Mouse (Mus musculus): ENCODE data around the gene Ppfia3.

Gene Ppfia3

DNA sequence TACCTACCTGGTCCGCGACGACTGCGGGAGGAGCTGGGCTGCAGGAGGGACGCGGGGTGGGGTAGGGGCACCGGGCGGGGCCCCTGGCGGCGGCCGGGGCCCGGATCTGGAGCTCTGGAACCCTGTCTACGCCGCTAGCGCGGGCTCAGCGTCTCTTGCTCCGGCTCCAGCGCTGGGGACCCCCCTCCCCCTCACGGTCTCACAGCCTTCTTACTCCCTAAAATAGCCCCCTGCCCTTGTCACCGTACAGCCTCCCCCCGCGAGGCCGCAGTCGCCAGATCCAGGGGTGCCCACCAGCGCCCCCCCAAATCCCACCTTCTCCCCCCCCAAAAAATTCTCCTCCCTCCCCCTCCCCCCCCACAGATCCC is at the start of gene Ppfia3:
Ppfia3 (minus strand) TSS at position 368 of the 368 bp plus-strand sequence.
- Histone ChIP-seq H3K4me1 (replicated peaks; ENCODE audit: low read depth, low read length) (peaks cover 61% of the 10 kb centered on the region), H3K9me3 (ENCODE audit: low read length) (no peaks in the 10 kb centered on the region), H3K27me3 (ENCODE audit: insufficient read depth, low read length) (peaks cover 47% of the 10 kb centered on the region), H3K4me3 (replicated peaks; ENCODE audit: low read length) (peak within 1 kb of the TSS; percentile 85), H3K36me3 (ENCODE audit: insufficient read depth, low read length) (peaks cover 7% of the 10 kb centered on the region; the same call in 1 of the 2 replicates)
- no peak for TF ChIP-seq POU5F1 (IDR thresholded peaks at IDR 0.05; ENCODE audit: borderline replicate concordance, low read length)
- no peak for TF ChIP-seq CTCF (conservative IDR thresholded peaks at IDR 0.05; ENCODE audit: low read length)
- no peak for TF ChIP-seq NANOG (IDR thresholded peaks at IDR 0.05; ENCODE audit: borderline replicate concordance, low read length)

DNA sequence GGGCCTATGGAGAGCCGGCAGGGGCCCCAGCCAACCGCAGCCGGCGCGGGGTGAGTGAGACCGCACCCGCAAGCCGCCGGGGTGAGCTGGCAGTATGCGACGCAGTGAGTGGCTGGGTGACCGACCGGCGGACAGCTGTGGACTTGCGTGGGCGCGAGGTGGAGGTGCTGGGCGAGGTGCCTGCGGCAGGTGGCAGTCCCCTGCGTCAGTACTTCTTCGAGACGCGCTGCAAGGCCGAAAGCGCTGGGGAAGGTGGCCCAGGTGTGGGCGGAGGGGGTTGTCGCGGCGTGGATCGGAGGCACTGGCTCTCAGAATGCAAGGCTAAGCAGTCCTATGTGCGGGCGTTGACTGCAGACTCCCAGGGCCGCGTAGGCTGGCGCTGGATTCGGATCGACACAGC is 48.8 kb upstream of the Ppfia3 start:
- Histone ChIP-seq H3K9me3 (ENCODE audit: low read length) (no peaks in the 10 kb centered on the region), H3K27me3 (ENCODE audit: insufficient read depth, low read length) (peaks cover 64% of the 10 kb centered on the region), H3K36me3 (ENCODE audit: insufficient read depth, low read length) (peaks cover 3% of the 10 kb centered on the region), H3K4me3 (replicated peaks; ENCODE audit: low read length) (peak overlapping the region; percentile 81), H3K4me1 (replicated peaks; ENCODE audit: low read depth, low read length) (peaks cover 78% of the 10 kb centered on the region)
- no peak for TF ChIP-seq NANOG (IDR thresholded peaks at IDR 0.05; ENCODE audit: borderline replicate concordance, low read length)
- TF ChIP-seq CTCF (conservative IDR thresholded peaks at IDR 0.05; ENCODE audit: low read length), result no peak
- TF ChIP-seq POU5F1 (IDR thresholded peaks at IDR 0.05; ENCODE audit: borderline replicate concordance, low read length), result no peak

DNA sequence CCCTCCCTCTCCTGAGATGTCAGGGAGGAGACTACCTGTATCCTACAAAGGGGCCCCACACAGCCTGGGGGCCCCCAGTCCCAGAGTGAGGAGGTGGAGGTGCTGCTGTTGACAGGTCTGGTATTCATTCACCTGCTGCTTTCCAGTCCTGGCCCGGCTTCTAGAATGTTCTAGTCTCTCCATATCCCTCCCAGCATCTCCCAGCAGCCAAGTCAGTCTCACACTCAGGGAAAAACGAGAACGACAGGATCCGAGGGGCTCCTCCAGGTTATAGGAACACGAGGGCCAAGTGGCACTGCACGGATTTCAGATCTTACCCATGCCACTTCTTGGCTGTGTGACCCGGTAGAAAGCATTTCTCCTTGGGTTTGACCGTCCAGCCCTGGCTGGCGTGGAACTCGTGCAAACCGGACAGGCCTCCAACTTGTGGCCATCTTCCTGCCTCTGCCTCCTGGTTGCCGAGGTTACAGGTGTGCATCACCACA is 48.0 kb upstream of the Ppfia3 start:
- TF ChIP-seq NANOG (IDR thresholded peaks at IDR 0.05; ENCODE audit: borderline replicate concordance, low read length), result no peak
- TF ChIP-seq CTCF (conservative IDR thresholded peaks at IDR 0.05; ENCODE audit: low read length), result no peak
- TF ChIP-seq POU5F1 (IDR thresholded peaks at IDR 0.05; ENCODE audit: borderline replicate concordance, low read length), result no peak
- Histone ChIP-seq H3K4me1 (replicated peaks; ENCODE audit: low read depth, low read length) (peaks cover 69% of the 10 kb centered on the region), H3K36me3 (ENCODE audit: insufficient read depth, low read length) (no peaks in the 10 kb centered on the region), H3K4me3 (replicated peaks; ENCODE audit: low read length) (peak overlapping the region; percentile 81), H3K27me3 (ENCODE audit: insufficient read depth, low read length) (peaks cover 73% of the 10 kb centered on the region), H3K9me3 (ENCODE audit: low read length) (no peaks in the 10 kb centered on the region)

DNA sequence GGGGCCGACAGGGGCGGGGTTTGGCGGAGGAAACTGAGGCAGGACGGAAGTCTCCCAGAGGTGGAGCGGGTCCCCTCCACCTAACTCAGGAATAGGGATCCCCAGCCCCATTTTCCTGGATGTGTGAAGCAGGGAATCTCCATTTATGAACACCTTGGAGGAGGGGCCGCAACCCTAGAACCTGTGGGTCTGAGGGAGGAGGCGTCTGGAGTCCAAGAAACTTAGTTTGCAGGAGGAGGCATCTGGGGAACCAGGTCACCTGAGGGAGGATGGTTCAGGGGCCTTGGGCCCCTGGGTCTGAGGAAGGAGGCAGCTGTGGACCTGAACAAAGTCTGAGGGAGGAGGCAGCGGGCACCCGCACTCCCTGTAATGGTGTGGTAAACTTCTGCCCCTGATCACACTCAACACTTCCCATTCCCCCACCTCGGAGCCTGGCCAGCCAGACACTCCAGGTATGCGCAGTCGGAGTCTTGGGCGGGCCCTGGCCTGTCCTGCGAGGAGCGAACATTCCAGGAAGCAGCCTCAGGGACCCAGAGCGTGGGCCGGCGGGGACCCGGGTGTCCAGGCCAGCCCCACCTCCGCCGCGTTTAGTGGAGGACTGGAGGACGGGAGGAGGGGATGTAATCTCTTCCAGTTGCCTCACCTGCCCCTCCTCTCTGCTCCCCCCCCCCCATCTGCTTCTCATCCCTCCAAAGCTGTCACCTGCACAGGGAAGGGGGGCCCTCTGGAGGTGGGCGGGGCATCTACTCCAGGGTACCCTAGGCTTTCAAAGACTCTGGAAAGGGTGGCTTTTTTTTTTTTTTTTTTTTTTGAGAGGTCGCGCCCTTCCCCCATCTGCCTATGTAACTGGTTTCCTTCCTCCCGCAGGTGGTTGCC is 47.3 kb upstream of the Ppfia3 start:
- no peaks in the 10 kb centered on the region for H3K9me3 ChIP-seq (ENCODE audit: low read length)
- H3K4me3 ChIP-seq (replicated peaks; ENCODE audit: low read length), result peak overlapping the region; percentile 81
- no peaks in the 10 kb centered on the region for H3K36me3 ChIP-seq (ENCODE audit: insufficient read depth, low read length)
- H3K4me1 ChIP-seq (replicated peaks; ENCODE audit: low read depth, low read length), result peaks cover 66% of the 10 kb centered on the region
- H3K27me3 ChIP-seq (ENCODE audit: insufficient read depth, low read length), result peaks cover 79% of the 10 kb centered on the region
- TF ChIP-seq CTCF (conservative IDR thresholded peaks at IDR 0.05; ENCODE audit: low read length) (no peak), POU5F1 (IDR thresholded peaks at IDR 0.05; ENCODE audit: borderline replicate concordance, low read length) (no peak), NANOG (IDR thresholded peaks at IDR 0.05; ENCODE audit: borderline replicate concordance, low read length) (no peak)

DNA sequence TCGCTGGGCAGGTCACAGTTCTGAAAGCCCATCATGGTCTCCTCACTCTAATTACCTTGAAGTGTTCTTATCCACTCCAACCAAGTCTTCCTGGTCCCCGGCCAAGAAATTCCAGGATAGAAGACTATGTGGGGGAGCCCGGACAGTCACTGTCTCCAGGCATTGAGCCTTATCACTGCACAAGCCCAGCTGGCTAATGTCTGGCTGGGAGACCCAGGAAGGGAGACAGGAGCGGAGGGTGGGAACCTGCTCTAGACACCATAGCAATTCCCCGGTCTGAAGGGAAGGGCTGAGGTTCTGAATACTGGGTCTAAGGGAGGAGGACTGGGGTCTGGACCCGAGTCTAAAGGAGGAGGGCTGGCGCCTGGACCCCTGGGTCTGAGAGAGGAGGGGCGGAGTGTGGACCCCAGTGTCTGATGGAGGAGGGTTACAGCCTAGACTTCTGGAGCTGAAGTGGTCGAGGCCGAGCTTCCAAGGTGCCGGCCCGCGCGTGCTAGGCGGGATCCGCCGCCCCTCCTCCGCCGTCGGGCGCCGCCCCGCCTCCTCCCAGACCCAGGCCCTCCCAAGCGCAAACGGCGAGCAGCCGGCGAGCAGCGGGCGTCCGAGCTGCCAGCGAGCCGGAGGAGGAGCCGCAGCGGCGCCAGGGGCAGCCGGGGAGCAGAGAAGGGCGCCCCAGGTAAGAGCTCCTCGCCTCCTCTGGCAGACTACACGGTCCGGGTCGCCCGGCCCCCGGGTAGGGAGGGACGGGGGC is 46.5 kb upstream of the Ppfia3 start, which contains the start of gene Ntf5:
Ntf5 (plus strand) TSS at position 583 of the 751 bp plus-strand sequence.
- Histone ChIP-seq H3K9me3 (ENCODE audit: low read length) (no peaks in the 10 kb centered on the region), H3K36me3 (ENCODE audit: insufficient read depth, low read length) (no peaks in the 10 kb centered on the region)
- TF ChIP-seq NANOG (IDR thresholded peaks at IDR 0.05; ENCODE audit: borderline replicate concordance, low read length) (no peak), POU5F1 (IDR thresholded peaks at IDR 0.05; ENCODE audit: borderline replicate concordance, low read length) (no peak), CTCF (conservative IDR thresholded peaks at IDR 0.05; ENCODE audit: low read length) (no peak)

DNA sequence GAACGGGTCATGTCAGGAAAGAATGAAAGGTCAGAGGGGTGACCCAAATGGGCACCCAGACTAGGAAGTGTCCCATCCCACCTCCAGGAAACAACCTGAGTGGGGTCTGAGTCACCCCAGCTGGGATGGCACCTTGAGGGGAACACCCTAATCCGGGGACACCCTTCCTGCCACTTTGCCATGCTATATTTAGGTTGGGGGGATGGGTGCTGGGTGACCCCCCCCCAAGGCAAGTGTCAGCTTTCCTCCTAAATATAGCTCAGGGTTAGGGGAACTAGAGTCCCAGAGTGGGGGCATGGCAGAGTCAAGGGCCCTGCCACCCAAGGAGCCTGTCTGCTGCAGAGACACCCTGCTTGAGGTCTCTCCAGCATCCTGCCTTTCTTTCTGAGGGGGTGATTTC is 45.6 kb upstream of the Ppfia3 start:
- TF ChIP-seq NANOG (IDR thresholded peaks at IDR 0.05; ENCODE audit: borderline replicate concordance, low read length) (no peak), CTCF (conservative IDR thresholded peaks at IDR 0.05; ENCODE audit: low read length) (no peak), POU5F1 (IDR thresholded peaks at IDR 0.05; ENCODE audit: borderline replicate concordance, low read length) (no peak)

More for the DNA sequence above, 46.5 kb upstream of the Ppfia3 start, which contains the start of gene Ntf5:
- H3K4me1 ChIP-seq (replicated peaks; ENCODE audit: low read depth, low read length), result peaks cover 65% of the 10 kb centered on the region
- H3K27me3 ChIP-seq (ENCODE audit: insufficient read depth, low read length), result peaks cover 79% of the 10 kb centered on the region
- H3K4me3 ChIP-seq (replicated peaks; ENCODE audit: low read length), result peak within 1 kb of the TSS; percentile 81

DNA sequence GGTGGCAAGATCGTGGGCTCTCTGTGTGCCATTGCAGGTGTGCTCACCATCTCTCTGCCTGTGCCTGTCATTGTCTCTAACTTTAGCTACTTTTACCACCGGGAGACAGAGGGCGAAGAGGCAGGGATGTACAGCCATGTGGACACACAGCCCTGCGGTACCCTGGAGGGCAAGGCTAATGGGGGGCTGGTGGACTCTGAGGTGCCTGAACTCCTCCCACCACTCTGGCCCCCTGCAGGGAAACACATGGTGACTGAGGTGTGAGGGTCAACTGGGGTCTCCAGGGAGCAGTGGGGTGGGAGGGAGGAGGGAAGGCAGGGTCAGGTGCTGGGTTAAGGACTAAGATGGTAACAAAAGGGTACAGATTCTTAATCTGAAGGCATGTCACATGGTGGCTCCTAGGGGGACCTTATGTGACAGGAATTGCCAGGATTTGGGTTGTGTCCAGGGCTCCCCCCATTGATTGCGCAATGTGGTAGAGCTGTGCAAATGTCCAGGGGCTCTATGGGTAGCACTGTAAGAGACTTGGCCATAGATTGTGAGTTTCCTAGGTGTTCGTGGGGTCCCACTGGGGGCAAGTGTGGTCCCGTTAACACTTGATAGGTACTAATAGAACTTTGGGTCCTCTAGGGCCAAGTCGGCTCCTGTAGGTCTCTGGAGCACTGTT is 42.8 kb upstream of the Ppfia3 start:
- peaks cover 59% of the 10 kb centered on the region for H3K4me1 ChIP-seq (replicated peaks; ENCODE audit: low read depth, low read length)
- TF ChIP-seq CTCF (conservative IDR thresholded peaks at IDR 0.05; ENCODE audit: low read length) (no peak), NANOG (IDR thresholded peaks at IDR 0.05; ENCODE audit: borderline replicate concordance, low read length) (no peak), POU5F1 (IDR thresholded peaks at IDR 0.05; ENCODE audit: borderline replicate concordance, low read length) (no peak)
- H3K36me3 ChIP-seq (ENCODE audit: insufficient read depth, low read length), result no peaks in the 10 kb centered on the region
- H3K9me3 ChIP-seq (ENCODE audit: low read length), result no peaks in the 10 kb centered on the region
- H3K4me3 ChIP-seq (replicated peaks; ENCODE audit: low read length), result no peak overlapping the region
- peaks cover 84% of the 10 kb centered on the region for H3K27me3 ChIP-seq (ENCODE audit: insufficient read depth, low read length)

More for the DNA sequence above, 45.6 kb upstream of the Ppfia3 start:
- Histone ChIP-seq H3K9me3 (ENCODE audit: low read length) (no peaks in the 10 kb centered on the region), H3K4me1 (replicated peaks; ENCODE audit: low read depth, low read length) (peaks cover 65% of the 10 kb centered on the region), H3K4me3 (replicated peaks; ENCODE audit: low read length) (no peak overlapping the region), H3K27me3 (ENCODE audit: insufficient read depth, low read length) (peaks cover 85% of the 10 kb centered on the region), H3K36me3 (ENCODE audit: insufficient read depth, low read length) (no peaks in the 10 kb centered on the region)

Data from E14TG2a.4 (cell line).